Mouse (Mus musculus): ENCODE results near the gene Tmppe. TPM values are rescaled to one million over a fixed set of nuclear protein-coding genes. Genes with fewer than 3 reads are reported as not detected.

The Tmppe gene
- total RNA-seq, 2 experiments from 2014 or later: 2.3 TPM; not detected in 1

GRCm38 (mm10) chr9:114428103-114428834, 27.4 kb downstream of the Tmppe start:
- no peak for ATAC-seq (replicated peaks; ENCODE audit: low FRiP score, poor library complexity, severe bottlenecking)

- no peak for ATAC-seq (replicated peaks; ENCODE audit: low FRiP score, poor library complexity, severe bottlenecking)
Measured at GRCm38 (mm10) chr9:114435668-114436067, 34.8 kb downstream of the Tmppe start.

DNA sequence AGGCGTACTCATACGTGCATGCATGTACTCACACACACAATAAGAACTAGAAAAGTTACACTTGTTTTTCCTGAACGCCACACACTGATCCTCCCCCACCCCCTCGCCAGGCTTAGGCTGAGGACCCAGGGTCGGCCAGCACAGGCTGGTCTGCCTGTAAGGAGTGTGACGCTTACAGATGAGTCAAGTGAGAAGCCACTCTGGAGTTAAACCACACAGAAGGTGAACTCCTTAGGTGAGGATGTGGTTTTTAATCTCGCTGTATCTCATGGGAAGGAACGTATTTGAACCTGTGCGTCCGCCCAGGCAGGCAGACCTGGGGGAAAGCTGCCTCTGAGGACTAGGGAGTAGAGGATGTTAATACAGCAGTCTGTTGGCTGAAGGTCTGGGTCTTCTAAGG, 39.6 kb downstream of the Tmppe start:
- no peak for ATAC-seq (replicated peaks; ENCODE audit: low FRiP score, poor library complexity, severe bottlenecking)

DNA sequence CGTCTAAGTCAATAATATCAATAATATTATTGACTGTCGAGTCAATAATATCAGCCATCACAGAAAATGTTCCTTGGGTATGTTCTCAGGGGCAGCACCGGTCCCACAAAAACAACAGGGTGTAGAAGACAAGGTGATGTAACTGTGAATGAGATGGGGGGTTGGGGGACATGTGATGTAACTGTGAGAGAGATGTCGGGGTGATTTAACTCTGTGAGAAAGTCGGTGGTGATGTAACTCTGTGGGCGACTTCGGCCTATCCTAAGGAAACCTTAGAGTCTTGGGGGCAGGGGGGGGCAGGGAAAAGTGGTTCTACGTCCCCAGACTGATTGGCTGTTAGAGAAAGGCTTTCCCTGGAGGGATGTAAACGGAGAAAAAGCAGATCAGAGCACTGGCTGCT, 41.3 kb downstream of the Tmppe start:
- no peak for ATAC-seq (replicated peaks; ENCODE audit: low FRiP score, poor library complexity, severe bottlenecking)

DNA sequence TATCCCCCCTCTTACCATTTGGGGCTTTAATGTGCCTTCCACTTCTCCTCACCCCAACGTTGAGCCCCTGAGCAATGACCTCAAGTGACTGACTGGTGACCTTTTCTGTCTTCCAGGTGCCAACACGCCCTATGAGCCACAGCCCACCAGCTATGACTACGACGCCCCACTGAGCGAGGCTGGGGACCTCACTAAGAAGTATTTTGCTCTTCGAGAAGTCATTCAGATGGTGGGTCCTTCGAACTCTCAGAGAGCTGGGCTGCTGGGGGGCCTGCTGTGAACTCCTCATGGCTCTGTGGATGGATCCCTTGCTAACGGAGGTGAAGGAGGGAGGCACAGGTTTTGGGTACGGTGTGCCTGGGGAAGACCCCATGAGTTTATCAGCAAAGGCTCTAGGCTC, 42.0 kb downstream of the Tmppe start:
- ATAC-seq (replicated peaks; ENCODE audit: low FRiP score, poor library complexity, severe bottlenecking): no peak

GRCm38 (mm10) chr9:114443351-114443750, 42.4 kb downstream of the Tmppe start:
- ATAC-seq (replicated peaks; ENCODE audit: low FRiP score, poor library complexity, severe bottlenecking): no peak

GRCm38 (mm10) chr9:114446887-114447286, 46.0 kb downstream of the Tmppe start:
- no peak for ATAC-seq (replicated peaks; ENCODE audit: low FRiP score, poor library complexity, severe bottlenecking)

DNA sequence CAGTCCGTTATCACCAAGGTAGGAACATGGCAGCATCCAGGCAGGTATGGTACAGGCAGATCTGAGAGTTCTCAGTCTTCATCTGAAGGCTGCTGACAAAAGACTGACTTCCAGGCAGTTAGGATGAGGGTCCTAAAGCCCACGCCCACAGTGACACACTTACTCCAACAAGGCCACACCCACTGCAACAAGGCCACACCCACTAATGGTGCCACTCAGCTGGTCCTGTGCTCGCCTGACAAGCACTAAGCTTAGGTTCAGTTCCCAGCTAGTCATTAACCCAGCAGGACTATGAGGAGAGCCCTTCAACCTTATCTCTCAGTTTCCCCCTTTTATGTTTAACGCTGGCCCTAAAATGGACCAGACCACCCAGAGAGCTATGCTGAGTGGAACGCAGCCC, 47.8 kb downstream of the Tmppe start:
- no peak for ATAC-seq (replicated peaks; ENCODE audit: low FRiP score, poor library complexity, severe bottlenecking)

DNA sequence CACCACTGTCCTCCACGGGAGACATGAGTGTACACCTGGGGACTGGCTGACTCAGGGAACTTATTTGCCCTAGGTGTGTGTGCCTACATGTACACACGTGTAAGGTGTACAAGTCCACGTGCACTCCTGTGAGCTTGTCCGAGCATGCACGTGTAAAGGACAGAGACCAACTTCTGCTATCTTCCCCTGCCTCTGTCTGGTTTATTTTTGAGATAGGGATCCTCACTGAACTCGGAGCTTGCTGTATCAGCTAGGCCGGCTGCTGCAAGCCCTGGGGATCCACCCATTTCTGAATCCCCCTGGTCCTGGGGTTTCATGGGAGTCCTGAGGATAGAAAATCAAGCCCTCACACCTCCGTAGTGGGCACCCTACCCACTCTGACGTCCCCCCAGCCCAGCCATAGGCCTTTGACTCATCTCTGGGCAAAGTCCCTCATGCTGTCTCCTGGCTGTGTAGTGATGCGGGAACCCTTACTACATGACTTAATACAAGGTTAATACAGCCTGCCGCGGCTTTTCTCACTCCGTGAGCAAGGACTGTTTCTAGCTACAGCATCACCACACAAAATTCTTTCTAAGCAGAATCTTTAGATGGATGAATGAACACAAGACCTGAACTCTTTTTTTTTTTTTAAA, 48.3 kb downstream of the Tmppe start:
- ATAC-seq (replicated peaks; ENCODE audit: low FRiP score, poor library complexity, severe bottlenecking): no peak

DNA sequence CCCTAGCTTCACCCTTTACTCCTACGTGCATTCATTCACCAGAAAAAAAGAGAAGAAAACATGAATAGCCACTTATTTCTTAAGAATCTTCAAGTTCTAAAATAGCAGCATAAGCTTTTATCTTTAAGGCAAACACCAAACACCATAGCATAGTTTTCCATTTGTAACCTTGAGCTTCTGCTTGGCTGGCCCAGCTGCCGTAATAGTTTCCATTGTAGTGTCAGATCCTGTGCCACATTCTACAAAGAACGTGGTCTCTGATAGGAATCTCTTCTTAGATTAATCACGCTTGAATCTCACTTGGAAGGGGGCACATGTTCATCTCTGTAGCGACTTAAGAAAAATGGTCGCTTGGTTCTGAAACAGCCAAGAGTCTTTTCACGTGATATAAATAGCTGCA, 50.7 kb downstream of the Tmppe start:
- no peak for ATAC-seq (replicated peaks; ENCODE audit: low FRiP score, poor library complexity, severe bottlenecking)

- no peak for ATAC-seq (replicated peaks; ENCODE audit: low FRiP score, poor library complexity, severe bottlenecking)
Measured at GRCm38 (mm10) chr9:114452418-114452817, 51.5 kb downstream of the Tmppe start.

DNA sequence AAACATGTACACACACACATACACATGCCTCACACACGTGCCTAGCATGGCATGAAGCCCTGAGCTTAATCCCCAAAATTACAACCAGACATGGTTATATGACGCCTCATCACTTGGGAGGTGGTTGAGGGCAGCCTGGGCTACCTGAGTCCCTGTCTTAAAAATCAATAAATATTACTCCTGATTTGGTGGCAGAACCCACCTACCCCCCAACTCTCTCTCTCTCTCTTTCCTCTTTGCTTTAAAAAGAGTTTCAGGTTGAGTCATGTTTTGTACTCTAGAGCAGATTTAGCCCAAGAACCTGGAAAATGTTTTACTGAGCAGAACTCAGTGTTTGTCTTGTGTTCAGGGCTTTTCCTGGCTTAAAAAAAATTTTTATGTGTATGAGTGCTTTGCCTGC, 54.5 kb downstream of the Tmppe start:
- ATAC-seq (replicated peaks; ENCODE audit: low FRiP score, poor library complexity, severe bottlenecking): no peak

Other genes starting within 250 kb of the Tmppe start
- not detected in 2 replicates for gene Bcl2a1c, start 71.0 kb upstream of the Tmppe start, total RNA-seq (2015; ENCODE audit: low replicate concordance)
- not detected in 2 replicates for gene Bcl2a1c, start 71.0 kb upstream of the Tmppe start, total RNA-seq (2017; ENCODE audit: low replicate concordance)
- 10.1 and 12.6 TPM in 2 replicates for gene Crtap, start 10.4 kb upstream of the Tmppe start, total RNA-seq (2015; ENCODE audit: low replicate concordance)
- 1.7 and 3.5 TPM in 2 replicates for gene Crtap, start 10.4 kb upstream of the Tmppe start, total RNA-seq (2017; ENCODE audit: low replicate concordance)
- 7.6 and 8.8 TPM in 2 replicates for gene Glb1, start within 50 bp of the Tmppe start, total RNA-seq (2015; ENCODE audit: low replicate concordance)
- gene Glb1, start within 50 bp of the Tmppe start, total RNA-seq (2017; ENCODE audit: low replicate concordance): 2.3 and 3.3 TPM in 2 replicates
- gene Ccr4, start 103.8 kb downstream of the Tmppe start, total RNA-seq (2015; ENCODE audit: low replicate concordance): 2.5 TPM in 1 of 2 replicates, not detected in the other
- 0.39 TPM in 1 of 2 replicates, not detected in the other for gene Ccr4, start 103.8 kb downstream of the Tmppe start, total RNA-seq (2017; ENCODE audit: low replicate concordance)
- not detected in 2 replicates for gene C130032M10Rik, start 114.6 kb downstream of the Tmppe start, total RNA-seq (2015; ENCODE audit: low replicate concordance)
- gene C130032M10Rik, start 114.6 kb downstream of the Tmppe start, total RNA-seq (2017; ENCODE audit: low replicate concordance): not detected in 2 replicates
- not detected in 2 replicates for gene Trim71, start 163.3 kb downstream of the Tmppe start, total RNA-seq (2015; ENCODE audit: low replicate concordance)
- not detected in 2 replicates for gene Trim71, start 163.3 kb downstream of the Tmppe start, total RNA-seq (2017; ENCODE audit: low replicate concordance)
- gene Cnot10, start 239.1 kb downstream of the Tmppe start, total RNA-seq (2015; ENCODE audit: low replicate concordance): 15.5 and 17.6 TPM in 2 replicates
- 14.1 and 18.6 TPM in 2 replicates for gene Cnot10, start 239.1 kb downstream of the Tmppe start, total RNA-seq (2017; ENCODE audit: low replicate concordance)